Mouse (Mus musculus): Measurements from ENCODE around the gene Shank3. TPM values are rescaled to one million over a fixed set of nuclear protein-coding genes. Genes with fewer than 3 reads are reported as not detected.

The Shank3 gene
- polyA plus RNA-seq (2017; shearing (Covaris generic)) = not detected

GRCm38 (mm10) chr15:89498961-89499688, at the start of gene Shank3:
Shank3 (plus strand) TSS chr15:89499623.

DNA sequence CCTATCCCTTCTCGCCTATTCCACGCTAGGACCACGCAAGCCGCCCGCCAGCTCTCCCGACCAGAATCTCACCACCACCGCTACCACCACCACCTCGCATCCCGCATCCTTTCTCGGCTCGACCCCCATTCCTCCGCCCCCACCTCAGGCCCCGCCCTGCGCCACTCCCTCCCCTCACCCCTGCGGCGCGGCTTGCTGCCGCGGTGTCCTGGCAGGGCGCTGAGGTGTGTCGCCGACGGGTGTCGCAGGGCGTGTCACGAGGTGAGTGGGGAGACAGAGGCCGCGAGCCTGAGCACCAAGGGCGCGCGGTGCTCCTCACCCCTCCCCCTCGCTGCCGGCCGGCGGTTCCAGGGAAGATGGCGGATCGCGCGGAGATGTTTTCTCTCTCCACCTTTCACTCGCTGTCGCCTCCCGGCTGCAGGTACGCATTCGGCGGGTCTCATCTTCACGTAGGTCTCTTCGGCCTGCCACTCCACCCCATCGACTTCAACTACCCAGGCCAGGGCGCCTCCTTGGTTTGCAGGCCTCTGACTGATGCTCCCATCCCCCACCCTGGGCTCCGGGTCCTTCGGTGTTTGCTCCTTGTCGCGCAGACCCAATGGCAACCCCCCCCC, 45.5 kb upstream of the Shank3 start, which contains the start of gene Mapk8ip2:
Mapk8ip2 (plus strand) TSS at position 49 of the 614 bp plus-strand sequence.

DNA sequence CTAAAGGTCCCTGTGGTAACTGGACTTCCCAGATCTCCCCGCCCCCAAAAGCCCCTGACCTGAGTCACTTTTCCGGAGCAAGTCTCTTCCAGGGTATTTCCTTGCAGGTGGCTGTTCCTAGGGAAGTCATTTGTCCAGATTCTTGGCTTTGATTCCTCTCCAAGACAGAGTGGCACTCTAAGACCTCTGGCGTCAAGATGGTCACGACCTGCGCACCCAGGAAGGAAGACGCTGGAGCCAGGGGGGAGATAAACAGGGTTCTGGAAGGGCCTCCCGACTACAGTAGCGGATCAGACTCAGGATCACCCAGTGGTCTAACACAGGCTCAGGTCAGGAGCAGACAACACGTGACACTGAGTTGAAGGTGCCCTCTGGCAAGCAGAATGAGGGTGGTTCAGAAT, 22.3 kb upstream of the Shank3 start, which contains the start of gene Arsa:
Arsa (minus strand) TSS at position 335 of the 401 bp plus-strand sequence.

GRCm38 (mm10) chr15:89568114-89568513, 68.7 kb downstream of the Shank3 start, which contains the start of gene Acr:
Acr (plus strand) TSS chr15:89568326.

DNA sequence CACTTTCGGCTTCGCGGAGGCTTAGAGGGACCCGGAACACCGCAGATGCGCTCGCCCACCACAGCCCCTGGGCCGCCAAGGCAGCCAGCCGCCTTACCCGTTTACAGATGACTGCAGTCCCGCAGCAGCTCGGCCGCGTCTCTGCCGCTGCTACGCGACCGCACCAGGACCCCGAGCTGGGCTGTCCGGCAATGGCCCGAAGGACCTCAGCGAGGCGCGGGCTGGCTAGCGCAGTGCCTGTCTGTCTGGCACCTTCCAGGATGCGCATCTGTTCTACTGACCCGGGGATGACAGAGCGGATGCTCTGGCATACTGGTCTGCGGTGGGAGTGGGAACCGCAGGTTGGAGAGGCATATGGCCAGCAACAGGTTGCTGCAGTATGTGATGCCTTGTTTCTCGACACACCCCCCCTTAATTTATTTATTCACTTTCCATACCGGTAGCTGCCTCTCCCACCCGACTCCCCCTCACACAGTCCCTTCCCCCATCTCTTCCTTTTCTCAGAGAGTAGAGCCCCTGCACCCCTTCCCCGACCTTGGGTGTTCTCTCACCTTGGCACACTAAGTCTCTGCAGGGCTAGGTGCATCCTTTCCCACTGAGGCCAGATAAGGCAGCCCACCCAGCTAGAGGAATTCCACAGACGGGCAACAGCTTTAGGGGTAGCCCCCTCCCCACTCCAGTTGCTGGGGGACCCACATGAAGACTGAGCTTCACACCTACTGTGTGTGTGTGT, 92.5 kb downstream of the Shank3 start, which contains the start of gene Rabl2:
Rabl2 (minus strand) TSS at position 201 of the 733 bp plus-strand sequence.

Other genes starting within 250 kb of the Shank3 start
- 68.5 TPM for gene Sbf1, start 184.3 kb upstream of the Shank3 start, polyA plus RNA-seq (2017; shearing (Covaris generic))
- gene Adm2, start 176.9 kb upstream of the Shank3 start, polyA plus RNA-seq (2017; shearing (Covaris generic)) = not detected
- not detected for gene Miox, start 165.2 kb upstream of the Shank3 start, polyA plus RNA-seq (2017; shearing (Covaris generic))
- 68.6 TPM for gene Lmf2, start 144.0 kb upstream of the Shank3 start, polyA plus RNA-seq (2017; shearing (Covaris generic))
- gene Ncaph2, start 143.9 kb upstream of the Shank3 start, polyA plus RNA-seq (2017; shearing (Covaris generic)) = 172 TPM
- 7.8 TPM for gene Sco2, start 125.8 kb upstream of the Shank3 start, polyA plus RNA-seq (2017; shearing (Covaris generic))
- 0.75 TPM for gene Tymp, start 122.6 kb upstream of the Shank3 start, polyA plus RNA-seq (2017; shearing (Covaris generic))
- gene Odf3b, start 120.3 kb upstream of the Shank3 start, polyA plus RNA-seq (2017; shearing (Covaris generic)) = 0.35 TPM
- 0.09 TPM for gene Klhdc7b, start 114.7 kb upstream of the Shank3 start, polyA plus RNA-seq (2017; shearing (Covaris generic))
- not detected for gene Syce3, start 89.1 kb upstream of the Shank3 start, polyA plus RNA-seq (2017; shearing (Covaris generic))
- 0.33 TPM for gene Cpt1b, start 73.8 kb upstream of the Shank3 start, polyA plus RNA-seq (2017; shearing (Covaris generic))
- gene C730034F03Rik, start 70.0 kb upstream of the Shank3 start, polyA plus RNA-seq (2017; shearing (Covaris generic)) = 6.0 TPM
- gene Gm44502, start 69.9 kb upstream of the Shank3 start, polyA plus RNA-seq (2017; shearing (Covaris generic)) = not detected
- 104 TPM for gene Chkb, start 69.7 kb upstream of the Shank3 start, polyA plus RNA-seq (2017; shearing (Covaris generic))
- 0.06 TPM for gene Mapk8ip2, start 45.7 kb upstream of the Shank3 start, polyA plus RNA-seq (2017; shearing (Covaris generic))
- gene Arsa, start 22.2 kb upstream of the Shank3 start, polyA plus RNA-seq (2017; shearing (Covaris generic)) = 25.0 TPM
- gene Acr, start 68.7 kb downstream of the Shank3 start, polyA plus RNA-seq (2017; shearing (Covaris generic)) = not detected
- 1.8 TPM for gene Rabl2, start 92.3 kb downstream of the Shank3 start, polyA plus RNA-seq (2017; shearing (Covaris generic))